Mouse (Mus musculus) embryonic facial prominence, embryonic 14.5 days (tissue): Measurements from ENCODE around the gene 2810408A11Rik. TPM values are rescaled to one million over a fixed set of nuclear protein-coding genes. Genes with fewer than 3 reads are reported as not detected.
A peak's percentile ranks its signal among the peaks of the same experiment; 100 is the strongest.

Experiments used
- ATAC-seq: fragments of 200-750 bp; cut with Nextera tagmentation; 2 replicates; pipeline ENCODE4 v1.8.0; 2017; ENCODE audit warnings: low read depth, moderate number of reproducible peaks, moderate TSS enrichment
- DNase-seq: peaks from one replicate; pipeline ENCODE4 v3.0.0-alpha.2; 2015; ENCODE audit warnings: low spot score
- H3K27ac ChIP-seq: fragments of 300-500 bp; sonication (generic); replicated peaks from 2 replicates; pipeline ENCODE4 v1.5.1; 2014; ENCODE audit warnings: low read depth, mild to moderate bottlenecking, low read length, moderate library complexity
- H3K27me3 ChIP-seq: fragments of 300-500 bp; sonication (generic); replicated peaks from 2 replicates; pipeline ENCODE4 v1.6.1; 2014; ENCODE audit warnings: low read length; ENCODE audit not compliant: control insufficient read depth, insufficient read depth
- H3K36me3 ChIP-seq: fragments of 300-500 bp; sonication (generic); 2 replicates; pipeline ENCODE4 v1.6.1; 2014; ENCODE audit warnings: low read length, mixed read lengths; ENCODE audit not compliant: control insufficient read depth, insufficient read depth
- H3K4me1 ChIP-seq: fragments of 300-500 bp; sonication (generic); 2 replicates; pipeline ENCODE4 v1.6.1; 2014; ENCODE audit warnings: antibody characterized with exemption, low read length; ENCODE audit not compliant: control insufficient read depth, insufficient read depth
- H3K4me2 ChIP-seq: fragments of 300-500 bp; sonication (generic); 2 replicates; pipeline ENCODE4 v1.6.1; 2014; ENCODE audit warnings: low read depth, mild to moderate bottlenecking, low read length, moderate library complexity, mixed read lengths
- H3K4me3 ChIP-seq: fragments of 300-500 bp; sonication (generic); 2 replicates; pipeline ENCODE4 v1.5.1; 2014; ENCODE audit warnings: low read depth, mild to moderate bottlenecking, low read length
- H3K9ac ChIP-seq: fragments of 300-500 bp; sonication (generic); 2 replicates; pipeline ENCODE4 v1.6.1; 2014; ENCODE audit warnings: low read depth, mild to moderate bottlenecking, low read length, moderate library complexity, mixed read lengths
- H3K9me3 ChIP-seq: fragments of 300-500 bp; sonication (generic); 2 replicates; pipeline ENCODE4 v1.6.1; 2016; ENCODE audit warnings: low read length; ENCODE audit not compliant: control insufficient read depth
- WGBS: fragments of 180-500 bp; shearing (Covaris S2); extraction: QIAGEN DNeasy Blood & Tissue Kit; methylation state at CpG from one replicate; pipeline ENCODE4 v1.1.7; 2014; 5-methylcytosine and 5-hydroxymethylcytosine counted together
- polyA plus RNA-seq: library from polyadenylated mRNA; unstranded; fragments of >200 nt; fragmentation: Nextera tagmentation; extraction: Ambion mirVana; gene quantifications from 2 replicates; pipeline ENCODE4 v1.2.1, GENCODE M21; 2014

2810408A11Rik gene
- polyA plus RNA-seq, 1 experiment from 2014 or later = 5.7 TPM

GRCm38 (mm10) chr11:69939731-69940130 is 38.9 kb upstream of the 2810408A11Rik start:
- peaks cover 19% of the 10 kb centered on the region for H3K4me1 ChIP-seq
- peaks cover 29% of the 10 kb centered on the region for H3K36me3 ChIP-seq
- H3K9ac ChIP-seq = no peak overlapping the region
- H3K9me3 ChIP-seq = no peaks in the 10 kb centered on the region
- DNase-seq = no peak
- H3K4me2 ChIP-seq = no peak overlapping the region
- WGBS = 93% methylated on average over 17 of the region's 17 CpGs
- H3K4me3 ChIP-seq = no peak overlapping the region
- no peak for ATAC-seq
- H3K27me3 ChIP-seq = no peaks in the 10 kb centered on the region; the same call in none of the 2 replicates
- no peak overlapping the region for H3K27ac ChIP-seq

- no peak overlapping the region for H3K4me2 ChIP-seq
- no peak overlapping the region for H3K27ac ChIP-seq
- H3K9ac ChIP-seq = no peak overlapping the region
- peaks cover 19% of the 10 kb centered on the region for H3K4me1 ChIP-seq
- peaks cover 23% of the 10 kb centered on the region; the same call in 1 of the 2 replicates for H3K36me3 ChIP-seq
- H3K4me3 ChIP-seq = no peak overlapping the region
- no peaks in the 10 kb centered on the region; the same call in none of the 2 replicates for H3K27me3 ChIP-seq
- DNase-seq (no peak), ATAC-seq (no peak)
- H3K9me3 ChIP-seq = no peaks in the 10 kb centered on the region
- WGBS = 64% methylated on average over 4 of the region's 5 CpGs
These were observed 38.4 kb upstream of the 2810408A11Rik start for GRCm38 (mm10) chr11:69939181-69939580.

GRCm38 (mm10) chr11:69938401-69938979 is 37.7 kb upstream of the 2810408A11Rik start:
- Histone ChIP-seq H3K36me3 (peaks cover 16% of the 10 kb centered on the region; the same call in 1 of the 2 replicates), H3K4me2 (no peak overlapping the region), H3K9ac (no peak overlapping the region), H3K9me3 (no peaks in the 10 kb centered on the region), H3K27ac (no peak overlapping the region), H3K4me1 (peaks cover 19% of the 10 kb centered on the region), H3K27me3 (no peaks in the 10 kb centered on the region; the same call in none of the 2 replicates), H3K4me3 (no peak overlapping the region)
- WGBS = 21% methylated on average over 9 of the region's 9 CpGs
- no peak for DNase-seq
- ATAC-seq = no peak

- 69% methylated on average over 5 of the region's 5 CpGs for WGBS
- DNase-seq = no peak
- no peak for ATAC-seq
- Histone ChIP-seq H3K9me3 (no peaks in the 10 kb centered on the region), H3K36me3 (peaks cover 10% of the 10 kb centered on the region; the same call in 1 of the 2 replicates), H3K4me2 (0 out of 2 replicates have a peak overlapping the region, but pooled peaks have one; percentile 100), H3K4me1 (peaks cover 19% of the 10 kb centered on the region), H3K9ac (no peak overlapping the region), H3K27ac (no peak overlapping the region), H3K27me3 (no peaks in the 10 kb centered on the region; the same call in none of the 2 replicates), H3K4me3 (no peak overlapping the region)
These were observed 37.0 kb upstream of the 2810408A11Rik start for GRCm38 (mm10) chr11:69937834-69938233.

- ATAC-seq = no peak
- H3K9me3 ChIP-seq = no peaks in the 10 kb centered on the region
- H3K36me3 ChIP-seq = peaks cover 6% of the 10 kb centered on the region; the same call in 1 of the 2 replicates
- no peak overlapping the region for H3K27ac ChIP-seq
- no peak for DNase-seq
- H3K27me3 ChIP-seq = no peaks in the 10 kb centered on the region; the same call in none of the 2 replicates
- 36% methylated on average over 4 of the region's 4 CpGs for WGBS
- peaks cover 19% of the 10 kb centered on the region for H3K4me1 ChIP-seq
- no peak overlapping the region for H3K4me3 ChIP-seq
- peak overlapping the region; percentile 19; the same call in 1 of the 2 replicates for H3K9ac ChIP-seq
- peak overlapping the region; percentile 100; the same call in 1 of the 2 replicates for H3K4me2 ChIP-seq
These were observed 36.6 kb upstream of the 2810408A11Rik start for GRCm38 (mm10) chr11:69937385-69937784.

- H3K9me3 ChIP-seq = no peaks in the 10 kb centered on the region
- peak overlapping the region; percentile 61 for H3K4me3 ChIP-seq
These were observed 36.0 kb upstream of the 2810408A11Rik start for GRCm38 (mm10) chr11:69936714-69937347.

GRCm38 (mm10) chr11:69936156-69936555 is 35.4 kb upstream of the 2810408A11Rik start:
- no peaks in the 10 kb centered on the region for H3K36me3 ChIP-seq
- no peak overlapping the region for H3K27ac ChIP-seq

More at GRCm38 (mm10) chr11:69936714-69937347, 36.0 kb upstream of the 2810408A11Rik start:
- WGBS = 41% methylated on average over 9 of the region's 9 CpGs
- Histone ChIP-seq H3K4me2 (peak overlapping the region; percentile 100), H3K27me3 (no peaks in the 10 kb centered on the region; the same call in none of the 2 replicates), H3K4me1 (peaks cover 19% of the 10 kb centered on the region), H3K27ac (no peak overlapping the region), H3K9ac (peak overlapping the region; percentile 73), H3K36me3 (0 out of 2 replicates have a peak, but pooled peaks cover under 1% of the 10 kb centered on the region)
- no peak for DNase-seq
- no peak for ATAC-seq

GRCm38 (mm10) chr11:69935137-69935879 is 34.5 kb upstream of the 2810408A11Rik start, which contains the start of gene Ybx2:
Ybx2 (plus strand) TSS chr11:69935796.
- peak; percentile 96 for DNase-seq
- Histone ChIP-seq H3K27me3 (no peaks in the 10 kb centered on the region; the same call in none of the 2 replicates), H3K36me3 (no peaks in the 10 kb centered on the region), H3K27ac (no peak within 1 kb of the TSS; the same call in 1 of the 2 replicates), H3K4me3 (peak within 1 kb of the TSS; percentile 61), H3K4me2 (peak within 1 kb of the TSS; percentile 100), H3K4me1 (peaks cover 19% of the 10 kb centered on the region), H3K9ac (peak within 1 kb of the TSS; percentile 73), H3K9me3 (no peaks in the 10 kb centered on the region)
- ATAC-seq = peak; percentile 91
- 3% methylated on average over 28 of the region's 62 CpGs for WGBS

More at GRCm38 (mm10) chr11:69936156-69936555, 35.4 kb upstream of the 2810408A11Rik start:
- ATAC-seq (no peak), DNase-seq (no peak)
- Histone ChIP-seq H3K4me1 (peaks cover 19% of the 10 kb centered on the region), H3K4me3 (peak overlapping the region; percentile 61), H3K9me3 (no peaks in the 10 kb centered on the region), H3K4me2 (peak overlapping the region; percentile 100), H3K9ac (peak overlapping the region; percentile 73), H3K27me3 (no peaks in the 10 kb centered on the region; the same call in none of the 2 replicates)
- under 1% methylated on average over 22 of the region's 30 CpGs for WGBS
